Mouse (Mus musculus): Measurements from ENCODE around the gene Gm5105.

The Gm5105 gene

DNA sequence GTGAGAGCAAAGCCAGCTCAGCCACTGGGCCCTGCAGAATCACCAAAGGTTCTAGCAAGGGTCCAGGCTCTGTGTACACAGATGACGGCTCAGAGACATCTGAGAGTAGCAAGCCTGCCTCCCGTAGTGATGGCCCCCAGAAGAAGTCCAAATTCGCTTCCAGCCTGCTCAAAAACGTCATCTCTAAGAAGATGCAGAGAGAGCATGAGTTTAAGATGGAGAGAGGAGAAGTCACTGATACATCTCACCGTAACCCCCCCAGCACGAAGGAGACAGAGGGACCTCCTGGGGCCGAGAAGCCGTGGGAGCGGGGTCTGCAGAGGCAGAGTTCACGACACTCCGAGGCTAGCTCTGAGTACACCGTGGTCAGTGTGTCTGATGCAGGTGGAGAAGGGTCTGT is at the start of gene Gm5105:
TSS of gene Gm5105 (minus strand) at position 101 of the 400 bp plus-strand sequence.
- no peak for DNase-seq (ENCODE audit: low read depth, low spot score)

DNA sequence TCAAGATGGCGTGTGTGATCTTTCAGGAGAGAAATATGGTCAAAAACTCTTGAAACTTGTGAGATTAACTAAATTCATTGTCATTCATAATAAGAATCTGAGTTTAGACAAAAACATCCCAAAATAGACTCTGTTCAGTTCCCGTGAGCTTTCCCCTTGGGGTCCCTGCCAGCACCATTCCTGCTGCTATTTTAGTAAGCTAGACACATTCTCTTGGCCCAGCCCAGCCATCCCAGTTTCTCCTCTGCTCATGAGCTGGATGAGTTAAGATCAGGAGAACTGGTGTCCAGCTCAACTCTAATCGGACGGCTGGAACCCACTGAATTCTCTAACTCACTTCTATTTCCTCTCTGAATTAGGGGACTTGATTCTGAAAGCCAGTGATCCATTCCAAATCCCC is 49.7 kb upstream of the Gm5105 start:
- DNase-seq (ENCODE audit: low read depth, low spot score): no peak

DNA sequence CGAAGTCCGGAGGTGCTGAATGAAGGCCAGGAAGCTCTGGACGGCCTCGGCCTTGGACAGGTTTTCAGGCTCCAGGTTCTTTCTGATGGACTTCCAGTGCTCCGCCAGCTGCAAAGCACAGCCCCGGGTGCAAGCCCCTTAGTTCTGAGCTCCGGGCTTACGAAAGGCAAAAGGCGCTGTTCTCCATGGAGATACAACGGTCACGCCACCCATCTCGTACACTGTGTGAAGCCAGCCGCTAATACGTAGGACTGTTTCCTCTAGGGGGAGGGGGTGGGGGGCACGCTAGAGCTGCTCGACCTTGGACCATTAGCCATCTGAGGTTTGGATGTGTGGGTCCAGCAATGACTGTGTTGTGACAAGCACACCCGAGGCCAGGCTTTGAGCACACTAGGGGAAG is 46.9 kb upstream of the Gm5105 start:
- DNase-seq (ENCODE audit: low read depth, low spot score): peak; percentile 57

DNA sequence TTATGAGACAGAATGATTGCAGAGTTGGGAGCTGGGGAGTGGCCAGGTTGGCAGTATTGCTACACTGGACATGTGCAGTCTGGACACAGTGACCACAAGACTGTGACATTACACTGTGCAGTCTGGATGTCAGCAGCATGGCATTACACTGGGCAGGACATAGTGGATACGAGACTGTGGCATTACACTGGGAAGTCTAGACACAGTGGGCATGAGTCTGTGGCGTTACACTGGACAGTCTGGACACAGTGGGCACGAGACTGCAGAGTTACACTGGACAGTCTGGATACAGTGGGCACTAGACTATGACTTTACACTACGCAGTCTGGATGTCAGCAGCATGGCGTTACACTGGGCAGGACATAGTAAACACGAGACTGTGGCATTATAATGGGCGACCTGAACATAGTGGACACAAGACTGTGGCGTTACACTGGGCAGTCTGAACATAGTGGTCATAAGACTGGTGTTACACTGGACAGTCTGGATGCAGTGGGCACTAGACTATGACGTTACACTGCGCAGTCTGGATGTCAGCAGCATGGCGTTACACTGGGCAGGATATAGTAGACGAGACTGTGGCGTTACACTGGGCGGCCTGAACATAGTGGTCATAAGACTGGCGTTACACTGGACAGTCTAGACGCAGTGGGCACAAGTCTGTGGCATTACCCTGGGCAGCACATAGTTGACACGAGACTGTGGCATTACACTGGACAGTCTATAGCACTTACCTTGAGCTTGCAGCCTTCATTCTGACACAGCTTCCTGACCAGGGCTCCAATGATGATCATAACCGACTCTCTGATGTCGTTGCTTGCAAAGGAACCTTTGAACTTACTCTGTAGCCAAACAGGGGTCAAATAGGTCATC is 44.0 kb upstream of the Gm5105 start:
- DNase-seq (ENCODE audit: low read depth, low spot score): no peak

DNA sequence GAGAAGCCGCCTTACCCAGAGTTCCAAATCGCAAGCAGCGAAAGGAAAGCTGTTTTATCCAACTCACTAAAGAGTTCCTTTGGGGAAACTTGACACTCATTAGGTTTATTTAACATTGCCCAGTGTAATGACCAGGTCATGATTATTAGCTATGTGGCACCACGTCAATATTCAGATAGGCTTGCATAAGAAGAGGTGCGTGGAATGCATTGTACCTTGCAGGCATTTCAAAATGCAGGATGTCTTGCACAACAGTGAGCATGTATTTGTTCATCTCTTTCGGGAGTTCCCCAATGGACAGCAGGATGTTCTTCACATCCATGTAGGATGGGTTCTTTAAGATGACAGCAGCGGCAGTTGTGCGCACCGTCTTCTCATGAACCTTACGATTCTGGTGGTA is 39.7 kb upstream of the Gm5105 start:
- no peak for DNase-seq (ENCODE audit: low read depth, low spot score)

DNA sequence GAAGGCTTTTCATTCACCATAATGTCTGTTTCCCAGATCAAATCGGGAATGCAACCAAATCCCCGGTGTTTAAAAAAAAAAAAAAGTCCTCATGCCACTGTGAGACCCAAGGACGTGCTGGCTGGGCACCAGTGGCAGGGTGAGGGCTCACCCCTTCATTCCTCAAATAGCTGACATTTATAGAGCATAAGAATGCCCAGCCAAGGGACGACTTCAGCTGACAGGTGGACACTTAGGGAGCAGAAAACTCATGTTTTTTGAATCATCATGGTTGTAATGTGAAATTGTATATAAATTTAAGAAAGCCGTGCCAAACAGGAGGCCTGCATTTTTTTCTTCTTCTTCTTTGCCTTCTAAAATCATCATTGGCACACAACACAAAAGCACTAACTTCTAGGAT is 37.9 kb upstream of the Gm5105 start:
- DNase-seq (ENCODE audit: low read depth, low spot score): no peak

DNA sequence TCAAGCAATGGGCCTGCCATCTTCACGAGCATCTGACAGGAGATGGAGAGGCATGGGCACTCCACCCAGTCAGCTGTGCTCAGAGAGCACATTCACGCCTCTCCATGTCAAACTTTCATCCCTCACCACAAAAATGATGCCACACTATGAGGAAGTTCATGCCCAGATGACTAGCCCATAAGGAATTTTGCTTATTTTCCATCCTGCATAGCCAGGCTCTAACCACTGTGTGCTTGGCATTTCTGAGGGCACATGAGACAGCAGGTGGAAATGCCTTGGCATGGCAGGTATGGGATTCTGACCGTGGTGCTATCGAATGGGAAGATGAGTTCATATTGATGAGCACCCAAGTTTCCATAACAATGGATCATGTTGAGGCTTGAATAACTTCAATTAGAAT is 36.5 kb upstream of the Gm5105 start:
- DNase-seq (ENCODE audit: low read depth, low spot score): no peak

DNA sequence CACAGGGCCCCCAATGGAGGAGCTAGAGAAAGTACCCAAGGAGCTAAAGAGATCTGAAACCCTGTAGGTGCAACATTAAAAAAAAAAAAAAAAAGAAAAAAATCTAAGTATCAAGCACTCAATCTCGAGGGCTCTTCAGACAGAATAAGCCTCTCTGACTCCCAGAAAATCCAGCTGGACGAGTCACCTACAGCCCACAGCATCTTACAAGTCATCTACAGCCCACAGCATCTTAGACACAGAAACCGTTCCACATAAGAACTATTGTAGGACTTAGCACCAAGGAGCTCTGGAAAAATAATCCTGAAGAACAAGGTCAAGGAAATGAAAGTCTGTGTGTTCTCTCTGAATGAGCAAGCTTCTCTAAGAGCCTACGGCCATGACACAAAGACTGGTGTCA is 34.7 kb upstream of the Gm5105 start:
- DNase-seq (ENCODE audit: low read depth, low spot score): no peak

DNA sequence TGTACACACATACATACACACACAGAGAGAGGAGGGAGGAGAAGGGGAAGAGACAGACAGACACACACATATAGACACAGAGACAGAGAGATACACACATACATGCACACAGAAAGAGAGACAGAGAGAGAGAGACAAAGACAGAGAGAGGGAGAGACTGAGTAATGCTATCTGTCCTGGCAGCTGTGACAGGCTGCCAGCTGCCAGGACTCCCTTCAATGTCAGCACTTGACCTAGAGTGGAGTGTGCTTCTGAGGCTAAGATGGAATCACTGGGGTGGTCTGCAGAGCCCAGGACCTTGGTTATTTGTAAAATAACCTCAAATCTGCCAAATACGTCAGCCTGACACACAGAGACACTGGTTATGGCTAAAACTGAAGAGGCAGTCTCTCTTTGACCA is 30.5 kb upstream of the Gm5105 start:
- no peak for DNase-seq (ENCODE audit: low read depth, low spot score)

DNA sequence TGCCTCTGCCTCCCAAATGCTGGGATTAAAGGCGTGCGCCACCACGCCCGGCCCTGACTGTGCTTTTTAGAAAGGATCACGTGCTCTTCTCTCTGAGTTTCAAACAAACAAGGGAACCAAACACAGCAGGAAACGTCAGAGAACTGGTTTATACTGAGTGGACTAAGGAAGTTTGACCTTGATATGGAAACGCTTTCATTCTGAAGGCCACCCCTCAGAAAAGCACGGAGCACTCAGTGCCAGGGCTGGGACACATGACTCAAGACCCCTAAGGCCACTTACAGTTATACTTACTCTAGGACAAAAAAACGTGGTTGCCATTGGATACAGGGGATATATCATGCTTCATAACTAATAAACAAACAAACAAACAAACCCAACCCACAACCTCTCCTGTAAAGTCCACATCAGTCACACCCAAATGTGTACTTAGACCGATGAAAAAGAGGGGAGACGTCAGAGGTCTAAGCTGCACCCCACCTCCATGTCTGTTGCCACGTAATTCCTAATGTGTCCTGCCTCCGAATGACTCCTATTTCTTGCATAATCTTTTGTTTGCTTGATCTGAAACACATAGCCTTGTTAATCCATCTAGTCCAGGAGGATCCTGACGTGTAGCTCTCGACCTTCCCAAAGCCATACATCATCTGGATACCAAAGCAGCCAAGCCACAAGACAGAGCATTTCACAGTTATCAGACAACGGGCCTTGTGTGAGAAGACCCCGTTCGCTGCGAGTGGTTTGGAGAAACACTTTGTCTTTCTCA is 29.3 kb upstream of the Gm5105 start:
- DNase-seq (ENCODE audit: low read depth, low spot score): no peak

DNA sequence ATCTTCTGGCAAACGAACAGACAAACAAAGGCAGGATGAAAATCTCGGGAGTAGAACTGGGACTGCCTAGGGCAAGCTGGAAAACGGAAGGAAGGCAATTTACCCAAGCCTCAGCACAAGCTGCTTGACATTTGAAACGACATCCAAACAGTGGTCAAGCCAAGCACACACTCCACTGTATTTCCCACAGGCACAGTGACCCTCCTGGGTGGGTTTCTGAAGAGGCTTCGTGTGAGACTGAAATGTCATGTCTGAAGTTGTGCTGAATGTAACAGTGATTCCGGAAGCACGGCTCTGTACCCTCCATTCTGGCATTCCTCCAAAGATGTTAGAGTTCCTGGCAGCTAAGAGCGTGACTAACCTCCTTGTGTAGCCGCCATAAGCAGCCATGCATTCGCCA is 28.5 kb upstream of the Gm5105 start:
- no peak for DNase-seq (ENCODE audit: low read depth, low spot score)

DNA sequence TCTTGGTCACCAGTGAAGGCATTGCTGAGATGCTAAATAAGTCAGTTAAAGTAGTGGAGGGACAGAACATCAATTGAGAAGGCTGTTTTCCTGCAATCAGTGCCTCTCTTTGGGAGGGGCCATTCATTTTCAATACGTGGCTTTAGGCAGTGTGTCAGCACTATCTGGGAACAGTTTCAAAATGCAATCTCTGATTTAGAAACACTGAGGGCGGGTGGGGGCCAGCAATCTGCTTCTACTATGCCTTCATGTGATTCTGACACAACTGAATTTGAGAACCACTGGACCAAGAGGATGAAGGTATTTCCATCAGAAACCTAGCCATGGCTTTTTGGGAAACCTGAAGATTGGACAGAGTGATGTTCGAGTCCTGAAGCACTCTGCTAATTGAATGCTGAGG is 28.1 kb upstream of the Gm5105 start:
- DNase-seq (ENCODE audit: low read depth, low spot score): no peak

DNA sequence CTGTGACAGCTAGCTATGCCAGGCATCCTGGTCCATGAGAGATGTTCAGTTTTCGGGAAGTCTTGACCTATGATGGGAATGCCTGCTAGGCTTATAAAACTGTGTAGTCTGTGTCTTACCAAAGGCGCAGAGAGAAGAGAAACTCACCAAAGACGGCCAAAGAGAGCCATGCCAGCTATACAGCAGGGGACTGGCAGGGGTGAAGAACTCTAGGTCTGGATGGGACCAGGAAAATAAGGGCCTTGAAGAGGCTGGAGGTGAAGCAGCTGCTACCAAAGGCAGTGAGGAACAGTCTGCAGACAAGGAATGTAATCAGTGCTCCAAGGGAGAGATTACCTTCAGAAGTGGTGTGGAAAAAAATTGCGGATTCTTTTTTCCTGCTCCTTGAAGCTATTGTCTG is 16.7 kb upstream of the Gm5105 start:
- no peak for DNase-seq (ENCODE audit: low read depth, low spot score)

DNA sequence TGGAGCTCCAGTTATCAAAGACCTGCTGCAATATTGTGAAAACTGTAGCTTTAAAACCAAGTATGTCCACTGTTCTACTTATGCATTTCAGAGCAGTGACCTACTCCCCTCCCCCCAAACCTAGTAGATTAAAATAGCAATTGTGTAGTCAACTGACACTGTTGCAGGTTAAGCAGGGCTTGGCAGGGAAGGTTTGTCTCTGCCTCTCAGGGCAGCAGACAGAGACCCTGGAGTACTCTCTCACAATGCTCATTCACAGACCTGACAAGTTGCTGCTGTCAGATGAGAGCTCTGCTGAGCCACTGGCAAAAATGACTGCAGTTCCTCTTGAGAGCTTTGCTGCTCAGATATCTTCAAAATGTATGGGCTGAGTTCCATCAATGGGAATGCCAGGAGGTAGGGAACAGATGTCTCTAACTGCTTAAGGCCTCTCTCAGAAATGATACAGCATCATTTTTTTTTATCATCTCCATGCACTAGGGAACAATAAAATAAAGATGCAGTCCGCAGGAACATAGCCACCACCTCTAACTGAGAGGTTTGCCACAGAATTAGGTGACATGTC is 16.0 kb upstream of the Gm5105 start:
- no peak for DNase-seq (ENCODE audit: low read depth, low spot score)

DNA sequence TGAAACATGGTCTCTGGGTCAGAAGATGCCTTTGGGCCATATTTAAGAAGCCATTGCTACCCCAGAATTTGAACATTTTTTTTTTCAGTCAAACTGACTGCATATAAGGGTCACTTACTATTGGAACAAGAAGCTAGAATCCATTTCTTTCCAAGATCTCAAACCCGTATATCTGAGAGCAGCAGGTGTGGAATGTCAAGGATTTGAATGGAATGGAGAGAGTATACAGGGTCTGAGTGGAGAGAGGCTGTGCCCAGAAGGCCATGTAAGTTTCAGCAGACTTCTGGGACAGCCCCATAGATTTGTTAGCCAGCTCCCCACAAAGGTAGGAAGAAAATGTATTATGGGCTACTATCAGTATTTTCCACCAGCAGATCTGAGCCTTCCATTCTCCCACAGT is 11.5 kb upstream of the Gm5105 start:
- DNase-seq (ENCODE audit: low read depth, low spot score): no peak

DNA sequence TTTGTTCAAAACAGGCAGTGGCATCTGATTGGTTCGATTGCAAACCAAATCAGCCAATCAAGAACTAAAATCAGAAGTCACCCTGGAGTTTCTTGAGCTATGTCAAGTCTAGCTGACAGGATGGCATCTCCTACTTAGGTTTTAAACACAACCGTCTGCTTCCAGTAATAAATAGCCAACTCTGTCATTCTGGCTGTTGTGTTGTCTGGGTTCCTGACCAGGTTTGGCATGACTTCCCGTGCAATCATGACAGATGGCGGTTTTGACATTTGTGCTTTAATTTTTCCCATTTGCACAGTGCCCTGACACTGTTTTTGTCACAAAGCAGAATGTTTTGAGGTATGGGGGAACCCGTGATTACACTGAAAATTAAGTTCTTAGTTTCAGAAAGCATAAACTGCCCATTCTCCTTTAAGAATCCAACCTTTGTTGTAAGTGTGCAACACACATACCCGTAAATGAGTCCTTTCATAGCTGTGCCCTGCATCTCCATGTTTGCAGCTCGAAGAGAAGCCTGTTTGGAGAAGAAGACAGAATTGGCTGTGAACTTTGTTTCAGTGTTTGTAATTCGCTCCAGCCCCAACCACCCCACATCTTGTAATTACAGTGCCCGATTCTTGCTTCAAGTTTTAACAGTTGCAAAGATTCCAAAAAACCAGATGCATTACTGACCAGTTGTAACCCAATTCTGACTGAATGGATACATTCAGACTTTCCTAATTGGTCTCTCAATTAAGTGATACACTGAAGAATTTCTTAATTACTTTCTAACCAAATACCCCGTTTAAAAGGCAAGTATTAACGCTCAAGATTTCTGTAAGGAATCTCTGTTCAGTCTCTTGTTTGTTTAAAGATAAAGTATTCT is 10.5 kb upstream of the Gm5105 start:
- peak; percentile 24 for DNase-seq (ENCODE audit: low read depth, low spot score)

DNA sequence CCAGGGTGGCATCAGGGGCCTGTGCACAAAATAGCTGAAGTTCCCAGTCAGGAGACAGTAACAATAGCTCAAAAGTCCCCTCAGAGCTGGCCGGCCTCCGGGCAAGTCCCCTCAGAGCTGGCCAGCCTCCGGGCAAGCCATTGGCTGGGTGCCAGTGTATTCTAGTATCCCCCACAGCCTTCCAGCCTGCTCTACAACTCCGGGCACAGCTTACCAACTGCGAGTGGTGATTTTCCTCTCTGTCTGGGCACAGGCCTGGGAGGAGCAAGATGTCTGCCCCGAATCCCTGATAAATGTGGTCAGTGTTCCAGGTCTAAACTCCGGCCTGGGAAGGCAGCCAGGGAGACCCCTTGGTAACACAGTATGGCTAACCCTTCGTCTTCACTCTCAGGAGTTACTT is 8.0 kb upstream of the Gm5105 start:
- no peak for DNase-seq (ENCODE audit: low read depth, low spot score)

DNA sequence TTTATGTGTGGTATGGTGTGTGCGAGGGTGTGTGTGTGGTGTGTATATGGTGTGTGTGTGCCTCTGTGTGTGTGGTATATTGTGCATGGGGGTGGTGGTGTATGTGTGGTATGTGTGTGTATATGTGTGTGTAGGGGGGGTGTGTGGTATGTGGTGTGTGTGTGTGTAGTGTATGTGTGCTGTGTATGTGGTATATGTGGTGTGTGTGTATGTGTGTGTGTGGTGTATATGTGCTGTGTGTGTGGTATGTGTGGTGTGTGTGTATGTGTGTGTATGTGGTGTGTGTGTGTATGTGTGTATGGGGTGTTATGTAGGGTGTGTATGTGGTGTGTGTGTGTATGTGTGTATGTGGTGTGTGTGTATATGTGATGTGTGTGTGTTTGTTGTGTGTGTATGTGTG is 7.0 kb upstream of the Gm5105 start:
- no peak for DNase-seq (ENCODE audit: low read depth, low spot score)

DNA sequence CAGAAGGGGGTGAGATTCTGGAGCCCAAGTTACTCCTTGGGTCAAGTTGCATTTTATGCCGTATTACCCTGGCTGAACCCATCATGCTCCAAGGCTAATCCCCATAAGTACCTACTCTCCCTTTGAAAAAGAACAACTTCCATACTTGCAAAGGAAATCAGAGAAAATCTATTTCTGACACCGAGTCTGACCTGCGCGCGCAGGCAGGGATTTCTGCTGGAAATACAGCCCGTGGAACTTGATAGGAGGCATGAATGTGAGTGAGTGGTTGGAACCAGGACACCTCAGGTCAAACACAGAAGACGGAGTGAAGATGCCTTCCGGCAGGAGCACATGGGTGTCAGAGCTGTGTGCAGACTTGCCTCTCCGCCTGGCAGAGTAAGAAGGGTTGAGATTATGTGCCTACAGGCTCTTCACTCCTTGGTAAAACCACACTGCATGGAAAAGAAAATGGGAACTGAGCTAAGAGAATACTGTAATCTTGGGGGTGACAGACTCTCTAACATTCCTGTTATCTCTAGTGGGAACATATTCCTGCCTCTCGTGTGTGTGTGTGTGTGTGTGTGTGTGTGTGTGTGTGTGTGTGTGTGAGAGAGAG is 4.4 kb upstream of the Gm5105 start:
- DNase-seq (ENCODE audit: low read depth, low spot score): no peak

DNA sequence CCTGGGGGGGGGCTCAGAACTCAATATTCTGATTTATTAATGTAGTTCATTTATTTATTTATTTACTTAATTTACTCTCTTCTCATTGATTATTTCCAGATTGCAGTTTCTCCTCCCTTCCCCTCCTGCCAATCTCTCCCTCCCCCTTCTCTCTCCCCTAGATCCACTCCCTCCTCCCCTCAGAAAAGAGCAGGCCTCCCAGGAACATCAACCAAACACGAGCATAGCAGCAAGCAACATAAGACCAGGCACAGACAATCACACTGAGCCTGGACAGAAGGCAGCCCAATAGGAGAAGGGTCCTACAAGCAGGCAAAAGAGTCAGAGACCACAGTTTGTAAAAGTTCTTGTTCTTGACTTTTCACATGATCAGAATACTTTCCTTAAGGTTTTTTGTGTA is 3.8 kb upstream of the Gm5105 start:
- DNase-seq (ENCODE audit: low read depth, low spot score): no peak

DNA sequence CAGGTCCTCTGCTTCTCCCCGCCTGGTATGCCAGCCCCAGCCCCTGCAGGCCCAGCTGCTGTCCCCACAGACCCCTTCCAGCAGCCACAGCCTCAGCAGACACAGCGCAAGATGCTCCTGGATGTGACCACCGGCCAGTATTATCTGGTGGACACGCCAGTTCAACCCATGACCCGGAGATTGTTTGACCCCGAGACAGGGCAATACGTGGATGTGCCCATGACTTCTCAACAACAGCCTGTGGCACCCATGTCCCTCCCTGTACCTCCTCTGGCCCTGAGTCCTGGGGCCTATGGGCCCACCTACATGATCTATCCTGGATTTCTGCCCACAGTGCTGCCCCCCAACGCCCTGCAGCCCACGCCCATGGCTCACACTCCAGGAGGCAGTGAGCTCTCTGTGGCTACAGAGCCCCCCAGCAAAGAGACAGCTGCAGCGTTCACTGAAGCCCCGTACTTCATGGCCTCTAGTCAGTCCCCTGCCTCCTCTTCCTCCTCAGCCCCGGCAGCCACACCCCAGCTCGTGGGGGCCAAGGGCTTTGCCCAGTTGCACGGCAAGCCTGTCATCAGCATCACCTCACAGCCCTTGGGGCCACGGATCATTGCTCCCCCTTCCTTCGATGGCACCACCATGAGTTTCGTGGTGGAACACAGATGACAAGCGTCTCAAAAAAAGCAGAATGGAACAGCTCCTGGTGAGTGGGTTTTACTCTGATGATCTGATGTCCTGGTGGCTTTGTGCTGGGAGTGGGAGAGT is 2.7 kb upstream of the Gm5105 start:
- DNase-seq (ENCODE audit: low read depth, low spot score): no peak
